Mouse (Mus musculus): ENCODE data around the gene Efcab3.

Efcab3 gene

DNA sequence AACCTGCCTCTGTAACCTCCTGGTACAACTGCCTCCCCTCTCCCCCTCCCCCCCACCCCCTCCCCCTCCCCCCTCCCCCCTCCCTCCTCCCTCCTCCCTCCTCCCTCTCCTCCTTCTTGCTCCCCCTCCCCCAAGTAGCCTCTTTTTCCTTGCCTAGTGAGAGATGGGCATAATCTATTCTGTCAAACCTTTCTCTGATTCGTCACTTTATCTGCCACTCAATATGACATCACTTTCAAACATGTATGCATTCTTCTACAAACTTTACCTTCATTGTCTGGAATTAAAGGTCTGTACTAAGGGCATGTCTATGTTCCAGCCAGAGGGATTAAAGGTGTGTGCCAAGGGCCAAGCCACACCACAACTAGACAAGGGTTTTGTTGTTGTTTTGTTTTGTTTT lies 86.4 kb downstream of the Efcab3 start:
- DNase-seq, result no peak

DNA sequence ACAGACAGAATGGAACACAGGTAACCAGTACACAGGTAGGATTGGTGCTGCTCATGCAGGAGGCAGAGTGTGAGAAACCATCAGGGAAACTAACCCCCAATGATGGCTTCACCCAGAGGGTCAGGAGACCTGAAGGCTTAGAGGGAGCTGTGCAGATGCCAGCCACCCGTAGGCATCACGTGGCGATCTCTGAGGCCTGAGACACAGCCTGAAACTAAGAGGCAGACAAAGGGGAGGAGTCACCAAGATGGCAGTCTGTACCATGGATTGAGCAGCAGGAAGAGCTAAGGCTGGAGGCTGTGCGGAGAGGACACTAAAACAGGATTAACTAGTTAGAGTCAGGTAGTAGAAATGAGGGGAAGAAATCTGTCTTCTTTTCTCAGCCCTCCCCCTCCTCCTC lies 87.3 kb downstream of the Efcab3 start:
- DNase-seq, result no peak

DNA sequence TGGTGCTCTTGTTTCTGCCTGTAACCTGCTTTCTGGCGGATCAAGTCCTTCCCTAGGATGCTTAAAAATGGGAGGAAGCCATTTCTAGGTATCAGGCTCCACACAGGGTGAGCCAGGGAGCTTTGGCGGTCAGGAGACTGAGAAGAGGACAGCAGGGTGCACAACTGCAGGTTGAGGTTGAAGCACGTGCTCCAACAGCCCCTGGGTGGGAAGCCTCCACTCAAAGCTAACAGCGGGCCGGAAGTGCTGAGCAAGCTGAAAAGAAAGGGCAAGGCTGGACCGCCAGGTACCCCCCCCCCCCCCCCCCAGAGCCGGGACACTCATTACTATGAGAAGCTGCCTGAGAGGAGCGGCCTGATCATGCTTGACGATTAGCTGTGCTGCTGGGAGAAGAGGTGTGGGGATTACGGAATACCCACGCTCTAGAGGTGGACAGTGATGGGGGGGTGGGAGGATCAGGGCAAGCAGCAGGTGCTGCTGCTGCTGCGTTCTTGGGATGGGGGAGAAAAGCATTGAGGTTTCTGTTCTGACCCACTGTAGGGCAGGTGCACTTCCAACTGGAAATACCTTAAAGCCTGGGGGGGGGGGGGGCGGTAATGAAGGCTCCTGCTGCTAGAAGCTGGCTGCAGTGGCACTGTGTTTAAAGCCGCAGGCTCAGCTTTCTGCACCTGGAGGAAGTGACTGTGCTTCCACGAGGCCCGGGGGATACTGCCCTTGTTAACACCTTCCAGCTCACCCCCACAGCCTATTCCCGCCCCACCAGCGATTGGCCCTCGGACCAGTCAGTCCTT lies 88.0 kb downstream of the Efcab3 start:
- DNase-seq, result no peak

DNA sequence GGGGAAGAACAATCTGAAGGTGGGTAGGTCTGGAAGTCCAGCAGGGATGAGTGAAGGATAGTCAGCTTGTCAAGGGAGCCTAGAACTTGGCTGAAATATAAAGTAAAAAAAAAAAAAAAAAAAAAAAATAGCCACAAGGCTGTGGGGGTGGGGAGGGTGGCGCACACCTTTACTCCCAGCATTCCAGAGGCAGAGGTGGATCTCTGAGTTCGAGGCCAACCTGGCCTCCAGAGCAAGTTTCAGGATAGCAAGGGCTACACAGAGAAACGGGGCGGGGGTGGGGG lies 88.6 kb downstream of the Efcab3 start:
- no peak for DNase-seq

DNA sequence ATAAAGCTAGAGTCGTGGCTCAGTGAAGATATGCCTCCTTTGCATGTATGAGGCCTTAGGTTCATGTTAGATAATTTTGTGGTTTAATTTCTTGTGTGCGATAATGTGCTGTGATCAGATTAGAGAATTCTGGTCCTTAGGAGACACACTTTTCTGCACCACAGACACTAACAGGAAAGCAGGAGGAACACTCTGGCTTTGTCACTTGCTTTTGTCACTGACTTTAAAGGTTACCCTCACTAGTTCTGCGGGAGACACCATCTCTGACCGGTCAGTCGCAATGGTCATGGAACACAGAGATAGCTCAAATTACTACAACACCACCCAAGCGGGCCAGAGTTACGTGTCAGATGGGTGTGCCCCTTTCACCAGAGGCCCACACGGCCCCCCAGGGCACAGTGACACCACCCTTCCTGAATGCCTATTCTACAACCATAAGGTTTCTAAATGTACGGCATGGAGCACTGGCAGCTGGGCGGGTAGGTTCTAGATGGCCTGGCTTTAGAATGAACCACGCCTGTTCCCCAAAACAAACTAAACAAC lies 89.0 kb downstream of the Efcab3 start:
- no peak for DNase-seq

DNA sequence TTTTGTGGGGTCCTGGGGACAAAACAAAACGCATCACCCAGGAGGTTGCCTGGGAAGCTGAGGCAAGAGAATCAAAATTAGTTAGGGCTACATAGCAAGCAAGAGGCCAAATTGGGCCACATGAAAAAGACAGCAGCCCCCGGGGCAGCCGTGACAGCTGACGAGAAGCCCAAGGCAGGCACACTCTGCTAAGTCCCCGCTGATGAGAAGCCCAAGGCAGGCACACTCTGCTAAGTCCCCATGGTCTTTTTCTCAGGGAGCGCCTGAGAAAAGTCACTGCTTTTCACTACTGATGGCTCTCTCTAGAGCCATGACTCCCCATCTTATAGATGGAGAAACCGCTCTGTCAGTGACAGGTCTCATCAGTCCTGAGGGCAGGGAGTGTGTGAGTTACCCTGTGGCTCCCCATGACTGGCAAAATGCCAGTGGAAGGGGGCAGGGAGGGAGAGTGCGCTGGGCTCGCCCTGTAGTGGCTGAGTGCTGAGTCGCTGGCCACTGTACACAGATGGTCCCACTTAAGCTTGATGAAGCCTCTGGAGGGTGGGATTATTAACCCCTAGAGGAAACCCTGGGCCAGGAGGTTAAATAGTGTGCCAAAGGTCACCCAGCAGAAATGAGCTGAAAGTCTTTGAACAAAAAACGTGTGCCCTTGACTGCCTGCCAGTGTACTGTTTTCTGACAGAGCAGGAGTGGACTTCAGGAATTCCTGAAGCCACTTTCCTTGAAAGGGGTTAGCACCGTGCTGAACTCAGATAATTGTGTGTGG lies 89.9 kb downstream of the Efcab3 start:
- DNase-seq, result no peak

DNA sequence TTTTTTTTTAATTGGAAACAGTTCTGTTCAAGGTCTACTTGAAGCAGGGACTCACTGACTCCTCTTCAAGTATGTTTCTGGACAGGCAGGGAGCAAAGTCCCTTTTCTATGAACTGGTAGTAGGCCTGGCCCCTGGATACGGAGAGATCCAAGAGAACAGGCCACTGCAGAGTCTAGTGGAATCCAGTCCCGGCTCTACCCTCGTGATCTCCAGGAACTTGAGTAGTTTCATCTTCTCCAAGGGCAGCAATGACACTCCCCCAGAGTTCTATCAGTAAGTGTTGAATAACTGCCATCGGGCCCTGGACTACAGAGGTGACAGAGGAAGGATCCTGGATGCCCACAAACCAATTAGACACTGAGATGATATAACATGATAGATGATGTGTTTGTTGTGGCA lies 92.5 kb downstream of the Efcab3 start:
- no peak for DNase-seq

DNA sequence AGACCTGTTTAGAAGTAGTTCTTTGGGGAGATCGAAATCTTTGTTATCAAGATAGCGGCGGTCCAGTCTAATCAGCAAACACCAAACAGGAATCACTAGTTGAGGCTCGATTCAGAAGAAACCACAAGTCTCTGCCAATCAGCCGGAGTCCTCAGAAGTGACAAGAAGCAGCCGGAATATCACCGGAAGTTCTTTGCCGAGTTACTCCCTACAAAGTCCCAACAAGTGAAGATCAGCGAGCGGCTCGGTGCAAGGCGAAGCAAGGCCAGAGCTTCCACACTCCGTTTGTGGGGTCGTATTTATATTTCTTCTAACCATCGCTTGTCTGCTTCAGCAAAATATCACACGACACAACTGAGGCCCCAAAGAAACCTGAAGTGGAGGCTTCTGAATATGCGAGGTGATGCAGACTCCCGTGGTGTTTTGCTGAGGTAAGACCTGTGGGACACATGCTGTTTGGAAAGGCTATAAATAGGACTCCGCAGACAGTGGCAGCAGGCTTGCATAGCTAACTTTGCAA lies 93.4 kb downstream of the Efcab3 start:
- no peak for DNase-seq

DNA sequence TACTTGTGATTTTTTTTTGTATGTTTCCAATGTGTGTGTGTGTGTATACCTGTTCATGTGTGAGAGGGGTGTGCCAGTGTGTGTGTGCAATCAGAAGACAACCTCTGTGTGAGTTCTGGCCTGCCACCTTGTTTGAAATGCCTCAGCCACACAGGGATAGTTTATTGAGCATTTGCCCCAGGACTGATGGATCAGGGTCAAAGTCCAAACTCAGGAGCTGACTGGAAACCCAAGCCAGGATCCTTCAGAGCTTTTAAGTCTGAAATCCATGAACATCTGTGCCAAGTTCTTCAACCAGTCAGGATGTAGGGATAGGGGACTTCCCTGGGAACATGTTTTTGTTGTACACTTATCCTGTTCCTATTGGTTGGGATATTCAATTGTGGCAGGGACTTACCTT lies 94.7 kb downstream of the Efcab3 start:
- DNase-seq, result no peak

DNA sequence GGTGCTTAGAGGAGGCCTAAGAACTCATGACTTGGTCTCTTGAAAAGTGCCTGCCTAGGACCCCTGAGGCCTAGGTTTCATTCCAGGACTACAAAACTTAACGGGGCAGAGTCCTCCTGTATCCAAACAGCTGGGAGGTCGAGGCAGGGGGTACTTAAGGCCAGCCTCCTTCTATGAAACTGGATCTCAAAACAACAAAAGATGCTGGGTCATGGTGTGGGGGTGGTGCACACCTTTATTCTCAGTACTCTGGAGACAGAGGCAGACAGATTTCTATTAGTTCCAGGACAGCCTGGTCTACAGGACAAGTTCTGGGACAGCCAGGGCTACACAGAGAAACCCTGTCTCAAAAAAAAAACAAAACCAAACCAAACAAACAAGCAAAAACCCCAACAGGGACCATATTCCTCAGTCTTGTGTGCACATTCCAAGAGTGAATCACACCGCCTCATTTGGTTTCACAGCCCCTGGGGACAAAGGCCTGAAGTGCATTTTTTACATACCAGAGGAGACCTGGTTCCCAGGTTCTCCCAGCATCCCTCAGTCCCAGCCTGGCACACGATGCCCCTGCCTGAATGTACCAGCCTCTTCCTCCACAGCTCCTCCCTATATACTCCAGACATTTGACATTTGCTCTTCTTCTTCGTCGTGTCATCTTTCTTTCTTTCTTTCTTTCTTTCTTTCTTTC lies 96.4 kb downstream of the Efcab3 start:
- DNase-seq, result no peak

DNA sequence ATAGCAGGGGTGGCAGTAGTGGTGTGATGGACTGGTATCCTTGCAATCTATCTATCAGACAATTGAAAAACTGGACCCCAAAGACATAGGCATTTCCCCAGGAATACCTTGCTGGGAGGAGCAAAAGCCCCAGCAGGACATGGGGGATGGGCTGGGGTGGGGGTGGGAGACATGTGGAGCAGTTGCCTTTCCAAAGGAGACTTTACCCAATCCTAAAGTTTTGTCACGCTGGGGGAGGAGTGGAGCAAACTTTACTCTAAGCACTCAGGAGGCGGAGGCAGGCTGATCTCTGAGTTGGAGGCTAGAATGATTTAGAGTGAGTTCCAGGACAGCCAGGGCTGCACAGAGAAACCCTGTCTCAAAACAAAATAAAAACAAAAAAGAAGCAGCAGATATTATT lies 98.0 kb downstream of the Efcab3 start:
- DNase-seq, result no peak

DNA sequence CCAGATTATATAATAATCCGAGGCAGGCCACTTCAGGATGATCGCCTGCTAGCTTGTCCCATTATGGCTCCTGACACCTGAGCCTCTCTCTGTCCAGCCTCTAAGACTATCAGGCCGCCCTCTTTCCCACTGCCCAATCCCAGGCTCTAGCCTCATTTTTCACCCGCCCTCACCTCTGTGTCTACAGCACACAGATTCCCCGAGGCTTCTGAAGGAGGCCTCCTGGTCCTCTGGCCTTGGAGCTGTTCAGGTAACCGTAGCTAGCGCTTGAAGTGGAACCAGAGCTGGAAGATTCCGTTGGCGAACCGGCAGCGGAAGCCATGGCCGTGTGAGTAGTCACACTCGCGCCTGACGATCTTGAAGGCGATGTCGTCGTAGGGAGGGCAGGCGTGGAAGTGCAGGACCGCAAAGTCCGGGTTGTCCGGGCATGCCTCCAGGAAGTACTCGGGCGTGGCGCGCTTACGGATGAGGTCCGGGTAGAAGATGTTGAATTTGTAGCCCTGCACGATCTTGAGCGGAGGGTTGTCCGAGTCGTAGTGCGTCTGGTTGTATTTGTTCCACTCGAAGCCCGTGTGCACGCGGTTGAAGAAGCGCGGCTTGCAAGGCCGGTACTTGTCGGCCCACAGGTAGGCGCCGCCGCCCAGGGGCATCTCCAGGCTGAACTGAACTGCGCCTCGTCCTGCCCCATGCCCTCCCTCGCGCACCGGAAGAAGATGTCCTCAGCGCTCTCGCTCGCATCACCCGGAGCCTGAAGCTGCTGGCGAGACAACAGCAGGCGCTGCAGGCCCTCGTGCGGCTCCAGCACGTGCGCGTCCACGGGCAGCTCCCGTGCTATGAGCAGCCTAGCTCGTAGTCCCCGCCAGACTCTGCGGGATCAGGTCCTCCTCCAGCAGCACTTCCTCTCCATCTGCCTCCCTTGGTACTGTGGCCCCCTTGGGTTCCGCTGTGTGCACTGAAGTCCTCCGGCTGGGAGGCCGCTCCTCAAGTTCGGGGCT lies 101.4 kb downstream of the Efcab3 start:
- no peak for DNase-seq

DNA sequence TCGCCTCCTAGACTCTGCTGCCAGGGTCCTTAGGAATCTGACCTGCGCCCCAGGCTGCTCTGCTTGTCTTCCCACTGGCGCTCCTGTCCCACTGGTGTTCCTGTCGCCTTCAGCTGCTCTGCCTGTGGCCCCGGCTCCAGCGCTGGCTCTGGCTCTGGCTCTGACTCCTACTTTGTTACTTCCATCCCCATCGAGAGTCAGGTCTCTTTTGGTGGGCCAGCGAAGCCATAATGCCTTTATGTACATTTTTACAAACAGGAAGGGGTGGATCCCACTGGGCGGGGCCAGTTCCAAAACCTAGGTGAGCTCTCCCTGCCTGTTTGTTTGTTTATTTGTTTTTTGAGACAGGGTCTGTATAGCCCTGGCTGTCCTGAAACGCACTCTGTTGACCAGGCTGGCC lies 103.4 kb downstream of the Efcab3 start:
- no peak for DNase-seq
